Mouse (Mus musculus) gastrocnemius, adult 8-10 months (tissue): ENCODE data around the gene Srpr. TPM values are rescaled to one million over a fixed set of nuclear protein-coding genes. Genes with fewer than 3 reads are reported as not detected.

Experiments used
- DNase-seq, 2 experiments: peaks; one replicate each; pipeline ENCODE4 v3.0.0; 2022; ENCODE audit warnings: low spot score in 2 of 2
- total RNA-seq, 4 experiments: library from RNA; stranded (reverse); gene quantifications; 2 replicates each; pipeline ENCODE4 v1.2.4; 2022

The Srpr gene
- total RNA-seq, 4 experiments from 2014 or later: 236 to 272 (median 254) TPM

DNA sequence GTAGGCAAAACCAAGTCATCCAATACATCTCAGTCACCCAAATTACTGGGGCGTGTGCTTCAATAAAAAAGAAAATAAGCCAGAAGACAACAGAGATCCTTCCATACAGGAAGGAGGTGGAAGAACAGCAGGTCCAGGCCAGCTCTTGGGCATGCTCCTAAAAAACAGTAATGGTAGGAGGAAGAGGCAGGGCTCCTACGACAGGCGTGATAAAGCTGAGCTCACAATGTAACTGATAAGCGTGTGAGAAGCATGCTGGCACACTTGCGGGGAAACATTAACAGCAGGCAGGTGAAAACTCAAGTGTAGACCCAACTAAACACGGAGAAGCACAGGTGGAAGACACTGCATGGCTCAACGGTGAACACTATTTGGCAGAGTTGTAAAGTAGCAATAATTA, 57.4 kb downstream of the Srpr start:
- DNase-seq: no peak

DNA sequence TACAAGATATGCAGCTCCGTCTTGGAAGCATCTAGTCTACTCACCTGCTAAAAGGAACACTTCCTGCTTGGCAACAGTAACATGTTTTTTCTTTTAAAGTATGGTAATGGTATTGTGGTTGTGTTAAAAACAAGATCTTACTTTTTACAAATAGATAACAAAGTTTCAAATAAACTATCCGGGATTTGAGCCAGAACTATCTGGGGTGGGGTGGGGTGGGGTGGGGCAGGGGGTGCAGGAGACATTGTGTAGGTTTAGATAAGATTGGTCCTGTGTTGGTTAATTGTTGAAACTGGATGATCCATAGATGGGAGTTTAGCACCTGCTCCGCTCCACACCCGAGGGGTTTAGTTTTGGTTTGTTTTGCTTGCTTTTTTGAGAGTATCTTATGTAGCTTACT, 62.4 kb downstream of the Srpr start:
- DNase-seq: no peak

DNA sequence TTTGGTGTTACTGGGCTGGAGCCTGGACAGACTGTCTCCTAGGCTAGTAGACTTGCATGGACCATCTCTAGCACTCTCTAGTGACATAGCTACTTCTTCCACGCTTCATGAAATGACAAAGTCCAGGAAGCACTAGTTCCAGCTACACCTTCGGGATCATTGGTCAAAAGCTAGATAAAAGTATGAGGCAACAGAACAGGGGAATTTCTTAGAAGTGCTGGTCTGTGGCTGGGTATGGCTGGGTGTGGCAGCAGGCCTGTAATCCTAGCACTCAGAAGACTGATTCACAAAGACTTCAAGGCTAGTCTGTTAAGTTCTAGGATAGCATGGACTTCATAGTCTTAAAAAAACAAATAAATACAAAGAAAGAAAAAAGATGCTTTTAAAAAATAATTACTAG, 63.5 kb downstream of the Srpr start:
- no peak for DNase-seq

DNA sequence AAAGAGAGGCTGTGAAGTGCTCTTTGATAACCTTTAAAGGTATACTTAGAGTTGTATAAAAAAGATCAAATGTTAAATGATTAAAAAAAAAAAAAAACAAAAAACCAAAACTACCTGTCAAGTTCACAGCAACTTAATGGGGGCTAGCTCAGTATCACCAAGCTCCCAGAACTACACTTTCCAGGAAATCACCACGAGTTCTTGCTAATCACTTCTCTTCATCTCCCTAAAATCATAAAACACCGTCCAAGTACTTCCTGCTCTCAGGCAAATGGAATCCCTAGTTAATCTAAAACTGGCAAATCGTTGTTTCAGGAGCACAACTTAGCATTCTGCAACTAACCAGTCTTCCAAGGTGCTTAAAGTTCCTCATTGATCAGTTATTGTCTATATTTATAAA, 64.5 kb downstream of the Srpr start:
- no peak for DNase-seq

DNA sequence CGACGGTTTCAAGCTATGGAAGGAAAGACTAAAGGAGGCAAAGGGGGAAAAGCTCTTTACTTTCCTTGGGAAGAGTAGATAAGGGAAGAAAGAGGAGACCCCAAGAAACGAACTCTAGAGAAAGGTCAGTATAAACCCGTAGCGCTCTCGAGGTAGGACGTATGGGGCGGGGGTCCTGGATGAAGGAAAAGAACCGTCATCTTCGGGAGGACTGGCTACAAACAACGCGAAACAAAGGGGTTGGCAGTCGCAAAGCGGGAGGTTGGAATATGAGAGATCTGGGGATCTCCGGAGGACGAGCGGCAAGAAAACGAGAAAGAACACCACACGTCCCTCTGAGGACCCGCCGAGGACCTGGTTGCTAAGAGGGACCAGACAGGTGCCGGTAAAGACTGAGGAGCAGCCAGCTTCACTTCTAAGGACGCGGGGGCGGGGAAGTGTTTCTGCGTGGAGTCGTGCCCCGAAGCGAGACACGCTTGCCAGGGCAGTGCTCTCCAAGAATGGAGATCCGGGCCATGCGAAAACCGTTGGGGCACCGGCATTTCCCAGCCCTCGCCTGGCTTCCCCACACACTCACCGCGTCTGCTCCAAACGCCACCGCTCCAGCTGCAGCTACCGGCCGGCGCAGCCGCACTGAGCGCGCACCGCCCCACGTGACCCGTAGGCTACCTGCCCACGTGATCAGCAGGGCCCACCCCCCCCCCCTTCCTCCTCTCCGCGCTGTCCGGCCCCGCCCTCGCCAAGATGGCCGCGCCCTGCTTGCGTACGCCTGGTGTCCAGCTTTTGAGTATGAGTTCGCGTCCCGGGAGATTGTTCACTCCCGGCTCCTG, 67.4 kb downstream of the Srpr start, which contains the start of the genes Fam118b and Rpusd4:
Gene Fam118b, minus strand, starts transcription at position 660 of the 830 bp plus-strand sequence.
Gene Rpusd4, plus strand, starts transcription at position 720 of the 830 bp plus-strand sequence.
- peak; percentile 86 to 92 for DNase-seq

DNA sequence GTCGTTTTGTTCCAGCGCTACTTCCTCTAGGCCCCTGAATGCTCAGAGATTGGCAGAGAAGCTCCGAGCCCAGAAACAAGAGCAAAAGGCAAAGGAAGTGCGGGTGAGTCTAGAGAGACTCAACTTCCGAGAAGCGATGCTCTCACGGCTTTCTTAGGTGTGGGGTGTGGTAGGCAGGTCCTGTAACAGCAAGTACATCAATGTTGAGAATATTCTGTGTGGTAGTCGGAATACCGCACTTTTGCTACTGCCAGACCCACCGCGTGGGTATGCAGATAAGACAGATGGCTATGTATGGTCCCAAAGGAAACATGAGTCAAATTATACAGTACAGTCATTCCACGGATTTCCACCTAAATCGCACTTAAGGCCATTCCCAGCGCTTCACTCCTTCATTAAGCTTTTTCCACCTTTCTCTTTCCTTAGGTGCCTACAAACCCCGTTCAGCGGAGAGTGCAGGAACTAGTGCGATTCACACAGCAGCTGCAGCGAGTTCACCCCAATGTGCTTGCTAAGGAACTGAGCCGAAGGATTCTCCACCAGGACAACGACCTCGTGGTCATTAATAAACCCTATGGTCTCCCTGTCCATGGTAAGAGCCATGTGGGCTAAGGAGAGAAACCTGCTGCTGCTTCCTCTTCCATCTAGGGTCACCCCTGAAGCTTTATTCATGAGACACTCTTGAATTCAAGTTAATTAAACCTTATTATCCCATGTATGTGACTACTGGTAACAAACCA, 68.2 kb downstream of the Srpr start:
- no peak for DNase-seq

DNA sequence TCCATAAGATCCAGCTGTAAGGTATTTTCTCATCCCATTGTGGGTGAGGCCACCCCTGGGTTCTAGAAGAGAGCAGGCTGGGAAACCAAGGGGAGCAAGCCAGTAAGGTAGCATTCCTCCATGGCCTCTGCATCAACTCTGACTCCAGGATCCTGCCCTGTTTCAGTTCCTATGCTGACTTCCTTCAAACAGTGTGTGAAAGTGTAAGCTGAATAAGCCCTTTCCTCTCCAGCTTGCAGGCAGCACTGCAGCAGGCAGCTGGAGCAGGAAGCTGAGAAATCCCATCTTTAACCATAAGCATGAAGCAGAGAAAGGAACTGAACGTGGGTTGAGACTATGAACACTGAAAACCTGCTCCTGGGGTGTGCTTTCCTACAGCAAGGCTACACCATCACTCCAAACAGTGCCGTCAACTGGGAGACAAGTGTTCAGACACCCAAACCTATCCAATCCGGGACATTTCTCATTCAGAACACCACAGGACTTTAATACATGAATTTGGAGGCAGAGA, 77.9 kb downstream of the Srpr start:
- DNase-seq: no peak

DNA sequence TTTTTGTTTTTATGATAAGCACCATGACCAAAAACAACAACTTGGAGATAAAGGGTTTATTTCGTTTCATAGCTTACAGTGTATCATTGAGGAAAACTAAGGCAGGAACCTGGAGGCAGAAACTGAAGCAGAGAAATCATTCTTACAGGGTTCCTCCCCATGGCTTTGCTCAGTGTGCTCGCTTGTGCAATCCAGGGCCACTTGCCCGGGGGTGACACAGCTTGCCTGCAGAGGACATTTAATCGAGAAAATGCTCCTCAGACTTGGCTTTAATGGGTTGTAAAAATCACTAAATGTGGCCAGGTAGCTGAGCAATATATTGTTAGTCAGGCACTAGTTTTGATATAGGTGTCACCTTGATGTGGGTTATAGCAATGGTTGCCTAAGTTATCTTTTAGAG, 78.5 kb downstream of the Srpr start:
- no peak for DNase-seq

DNA sequence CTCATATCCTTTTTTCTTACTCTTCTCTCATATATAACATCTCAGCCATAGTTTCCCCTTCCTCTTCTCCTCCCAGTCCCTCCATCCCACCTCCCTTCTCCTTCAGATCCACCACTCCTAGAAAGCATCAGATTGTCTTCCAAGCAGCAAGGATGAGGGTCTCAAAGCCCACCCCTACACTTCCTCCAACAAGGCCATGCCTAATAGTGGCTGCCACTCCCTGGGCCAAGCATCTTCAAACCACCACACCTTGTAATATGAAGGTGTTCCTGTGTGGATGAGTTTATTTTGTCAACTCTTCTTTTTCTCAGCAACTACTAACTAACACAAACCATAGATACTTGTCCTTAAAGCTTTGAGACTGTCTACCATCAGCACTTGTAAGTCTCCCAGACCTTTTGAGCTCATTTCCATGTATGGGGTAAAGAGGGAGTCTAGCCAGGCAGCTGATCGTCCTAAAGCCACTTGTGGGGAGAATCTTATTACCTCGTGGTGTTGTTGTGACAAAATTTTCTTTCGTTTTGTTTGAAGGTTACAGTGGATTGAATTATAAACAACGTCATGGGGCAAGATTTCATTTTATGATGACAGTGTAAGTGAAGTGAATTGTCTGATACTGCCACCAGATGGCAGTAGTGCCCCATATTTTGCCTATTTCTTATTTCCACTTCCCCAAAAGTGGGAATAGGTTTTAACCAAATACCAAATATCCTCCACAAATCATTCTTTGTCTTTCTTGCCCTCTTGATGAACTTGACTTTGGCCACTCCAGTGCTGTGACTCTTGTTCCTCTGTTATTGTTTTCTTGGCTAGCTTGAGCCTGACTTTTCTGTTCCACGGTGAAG, 82.3 kb downstream of the Srpr start:
- DNase-seq: peak; percentile 26 to 28

DNA sequence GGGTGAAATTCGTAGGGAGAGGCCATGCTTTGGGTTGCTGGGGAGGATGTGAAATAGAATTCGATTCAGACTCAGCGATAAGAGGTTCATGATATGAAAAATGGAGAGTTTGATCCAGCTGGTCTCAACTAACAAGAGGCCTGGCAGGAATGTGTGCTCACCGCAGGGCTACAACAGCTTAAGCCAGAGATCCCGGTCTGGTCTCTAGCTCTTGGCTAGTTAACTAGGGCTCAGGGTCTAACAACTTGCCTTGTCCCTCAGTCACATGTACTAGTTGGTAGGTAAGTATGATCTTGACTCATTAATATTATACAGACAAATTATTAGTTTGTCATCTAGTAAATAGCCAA, 82.9 kb downstream of the Srpr start:
- no peak for DNase-seq

DNA sequence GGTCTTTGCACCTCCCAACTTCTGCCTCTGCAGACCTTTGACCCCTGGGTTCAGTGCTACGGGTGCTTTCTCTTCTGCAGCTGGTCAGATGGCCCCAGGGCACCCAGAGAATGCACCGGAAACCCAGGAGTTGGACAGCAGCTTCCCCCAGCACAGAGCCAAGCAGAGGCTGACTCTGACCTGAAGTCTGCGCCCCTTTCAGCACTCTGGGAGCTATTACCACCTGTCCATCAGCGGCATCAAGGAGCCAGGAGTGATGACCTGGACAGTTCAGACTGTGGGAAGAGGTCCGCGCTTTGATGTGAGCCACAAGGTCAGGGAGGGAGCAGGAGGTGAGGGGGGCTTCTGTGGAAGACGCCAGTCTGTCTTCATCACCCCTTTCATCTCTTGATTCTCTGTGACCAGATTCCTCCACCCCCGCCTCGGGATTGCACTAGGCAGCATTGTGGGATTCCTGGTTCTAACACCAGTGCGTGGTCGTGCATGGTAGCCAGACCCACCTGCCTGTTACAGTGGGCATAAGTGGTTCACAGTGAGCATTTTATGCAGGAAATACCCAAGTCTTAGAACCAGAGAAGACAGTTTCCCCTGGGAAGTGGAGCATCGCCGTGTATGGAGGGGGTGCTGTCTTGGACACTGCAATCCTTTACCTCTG, 83.6 kb downstream of the Srpr start:
- no peak for DNase-seq

DNA sequence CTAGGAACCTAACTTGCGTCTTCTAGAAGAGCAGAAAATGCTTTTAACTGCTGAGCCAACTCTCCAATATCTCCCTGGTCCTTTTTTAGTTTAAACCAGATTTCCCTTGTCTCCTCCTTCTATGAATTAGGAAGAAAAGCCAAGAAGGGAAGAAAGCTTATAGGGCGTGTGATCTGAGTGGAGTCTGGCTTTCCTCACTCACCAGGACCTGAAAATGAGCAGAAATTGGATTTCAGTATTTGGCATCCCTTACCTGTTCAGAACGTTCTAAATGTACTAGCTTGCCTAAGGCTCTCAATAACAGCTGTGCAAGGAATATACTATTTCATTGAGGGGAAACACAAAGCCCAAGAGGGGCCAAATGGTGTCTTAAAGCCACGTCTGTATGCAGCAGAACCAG, 84.4 kb downstream of the Srpr start:
- no peak for DNase-seq

DNA sequence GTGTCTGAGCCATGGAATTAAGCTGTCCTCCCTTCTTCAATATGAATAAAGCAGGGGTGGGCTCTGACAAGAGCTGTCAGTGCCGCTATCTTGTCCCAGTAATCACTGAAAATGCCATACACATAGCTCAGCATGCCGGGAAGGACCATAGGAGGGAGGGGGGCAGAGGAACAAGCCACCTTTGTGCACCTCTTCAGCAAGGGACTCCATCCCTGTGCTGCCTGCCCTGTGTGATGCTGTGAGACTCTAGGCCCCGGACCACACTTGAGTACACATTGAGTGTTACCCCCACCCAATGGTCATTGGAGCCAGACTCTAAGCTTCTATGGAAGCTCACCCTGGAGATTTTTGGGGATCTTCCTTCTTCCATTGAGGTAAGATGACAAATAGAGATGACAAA, 86.4 kb downstream of the Srpr start:
- no peak for DNase-seq

DNA sequence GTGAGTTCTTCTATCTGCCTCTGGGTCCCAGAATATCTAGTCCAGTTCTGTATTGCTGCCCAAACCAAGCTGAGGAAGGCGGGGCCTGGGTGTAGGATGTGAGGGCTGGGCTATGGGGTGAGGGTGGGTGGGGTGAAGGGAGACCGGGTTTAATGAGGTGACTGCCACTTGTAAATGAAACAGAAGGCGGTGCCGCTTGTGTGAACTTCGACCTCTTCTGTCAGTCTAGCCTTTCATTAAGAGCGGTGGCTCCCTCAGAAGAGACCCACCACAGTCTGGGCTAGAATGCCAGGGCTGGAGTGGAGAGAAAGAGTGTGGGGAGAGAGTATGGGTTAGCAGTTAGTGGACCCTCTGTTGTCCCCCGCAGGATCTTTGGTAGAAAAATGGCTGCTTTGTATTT, 90.0 kb downstream of the Srpr start:
- no peak for DNase-seq

DNA sequence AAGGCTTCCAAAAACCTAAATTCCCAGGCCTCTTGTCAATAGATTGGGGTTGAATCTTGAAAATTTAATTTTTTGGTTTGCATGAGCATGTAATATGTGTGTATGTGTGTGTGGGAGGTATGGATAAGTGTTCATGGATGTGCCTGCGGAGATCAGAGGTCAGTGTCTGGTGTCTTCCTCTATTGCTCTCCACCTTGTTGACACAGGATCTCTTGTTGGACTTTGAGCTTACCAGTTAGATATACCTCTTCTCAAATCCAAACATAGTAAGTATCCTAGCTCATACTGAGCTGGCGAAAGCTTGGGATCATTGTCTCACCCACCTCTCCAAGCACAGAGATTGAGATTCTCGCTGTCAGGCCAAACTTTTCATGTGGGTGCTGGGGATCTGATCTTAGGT, 90.4 kb downstream of the Srpr start:
- DNase-seq: no peak

DNA sequence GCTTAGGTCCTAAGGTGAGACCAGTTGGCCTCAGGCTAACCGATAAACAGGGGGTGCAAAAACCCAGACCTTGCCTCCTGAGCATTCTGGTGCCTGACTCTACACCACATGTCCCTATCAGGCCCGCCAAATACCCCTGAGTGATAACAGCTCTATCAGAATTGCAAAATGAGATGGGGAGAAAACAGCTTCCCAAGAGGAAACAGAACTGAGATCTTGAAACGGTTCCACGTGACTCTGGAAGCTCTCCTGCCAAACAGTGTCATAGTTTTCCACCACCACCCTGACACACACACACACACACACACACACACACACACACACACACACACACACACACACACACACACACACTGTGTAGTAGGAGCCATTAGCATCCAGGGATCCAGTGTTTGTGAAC, 90.9 kb downstream of the Srpr start:
- no peak for DNase-seq

DNA sequence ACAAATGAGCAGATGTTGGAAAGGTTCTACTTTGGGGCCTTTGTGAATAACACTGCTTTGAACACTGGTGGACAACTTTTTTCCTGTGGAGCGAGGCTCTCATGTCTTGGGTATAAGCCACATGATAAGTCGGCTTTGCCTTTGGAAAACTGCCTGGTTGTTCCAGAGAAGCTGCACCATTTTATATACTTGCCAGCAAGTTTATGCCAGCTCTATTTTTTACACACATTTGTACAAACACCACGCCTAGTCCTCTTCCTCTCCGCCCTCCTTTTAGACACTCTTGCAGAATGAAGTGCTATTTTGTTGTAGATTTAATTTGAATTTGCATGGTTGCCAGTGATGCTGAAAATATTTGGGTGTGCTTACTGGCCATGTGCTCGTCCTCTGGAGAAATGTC, 93.5 kb downstream of the Srpr start:
- no peak for DNase-seq
